Mouse (Mus musculus): ENCODE results near the gene Gm38392. TPM values are rescaled to one million over a fixed set of nuclear protein-coding genes. Genes with fewer than 3 reads are reported as not detected.

The Gm38392 gene
- not detected for total RNA-seq (2023)

DNA sequence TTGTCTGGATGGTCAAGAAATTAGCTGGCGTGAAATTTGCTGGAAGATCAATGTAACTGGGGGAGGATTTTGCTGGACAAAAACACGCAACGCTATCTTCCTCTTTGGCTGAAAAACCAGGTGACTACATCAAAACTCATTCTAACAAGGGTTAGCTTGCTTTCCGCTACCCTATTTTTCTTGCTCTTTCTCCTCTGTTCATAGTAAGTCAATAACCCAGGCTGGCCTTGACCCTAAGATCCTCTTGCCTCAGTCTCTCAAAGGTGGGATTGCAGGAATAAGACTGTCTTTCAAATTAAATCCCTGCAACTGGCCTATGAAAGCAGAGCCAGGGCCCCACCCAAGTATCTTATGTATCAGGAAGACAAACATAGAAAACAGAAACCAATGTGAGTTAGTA, at the start of gene Gm38392:
Gm38392 (minus strand) TSS at position 101 of the 400 bp plus-strand sequence.

GRCm38 (mm10) chr3:88336058-88337013, 49.3 kb upstream of the Gm38392 start, which contains the start of the genes Tmem79 and Smg5:
Gene Tmem79, minus strand, starts transcription at chr3:88336148.
Gene Smg5, plus strand, starts transcription at chr3:88336260.

DNA sequence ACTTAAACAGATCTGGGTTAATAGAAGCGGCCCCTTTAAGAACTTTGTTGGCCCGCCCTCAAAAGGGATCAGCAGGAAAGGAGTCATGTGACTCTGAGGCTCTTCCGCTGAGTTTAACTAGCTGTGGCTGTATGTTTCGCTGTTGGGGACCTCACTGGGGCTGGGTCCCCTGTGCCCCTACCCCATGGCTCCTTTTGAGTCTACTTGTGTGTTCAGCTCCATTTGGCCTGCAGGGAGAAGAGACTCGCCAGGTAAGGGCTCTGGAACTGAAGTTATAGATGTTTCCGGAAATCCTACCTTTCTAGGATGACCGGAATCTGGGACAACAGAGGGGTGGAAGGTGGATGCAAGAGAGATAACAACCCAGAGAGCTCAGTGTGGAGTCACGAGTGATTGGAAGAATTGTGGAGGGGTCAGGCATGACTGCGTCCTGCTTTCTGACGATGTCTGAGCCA, 38.0 kb upstream of the Gm38392 start, which contains the start of gene Glmp:
Glmp (plus strand) TSS at position 73 of the 455 bp plus-strand sequence.

GRCm38 (mm10) chr3:88296561-88297318, 9.7 kb upstream of the Gm38392 start, which contains the start of the genes Tsacc and Cct3:
Gene Tsacc, minus strand, starts transcription at chr3:88296999.
Gene Cct3, plus strand, starts transcription at chr3:88297116.

GRCm38 (mm10) chr3:88254268-88254926, 32.6 kb downstream of the Gm38392 start, which contains the start of gene Rhbg:
Gene Rhbg, minus strand, starts transcription at chr3:88254709.

Other genes with a start within 250 kb of the Gm38392 start
- gene Gpatch4, start 244.1 kb downstream of the Gm38392 start, total RNA-seq (2023): 10 to 100 TPM; 21.9 to 34.1 TPM
- 10 to 100 TPM; 24.1 to 31.7 TPM for gene Naxe, start 228.7 kb downstream of the Gm38392 start, total RNA-seq (2023)
- gene Ttc24, start 208.9 kb downstream of the Gm38392 start, total RNA-seq (2023): not detected
- gene Iqgap3, start 205.2 kb downstream of the Gm38392 start, total RNA-seq (2023): 1 to 10 TPM in 1 of 2 experiments, under 1 TPM in 1; 0.77 to 2.1 TPM
- 100 to 1,000 TPM; 241 to 255 TPM for gene Mef2d, start 144.8 kb downstream of the Gm38392 start, total RNA-seq (2023)
- not detected for gene Rhbg, start 32.5 kb downstream of the Gm38392 start, total RNA-seq (2023)
- gene Tsacc, start 9.8 kb upstream of the Gm38392 start, total RNA-seq (2023): 1 to 10 TPM; 5.4 to 7.0 TPM
- gene Cct3, start 9.9 kb upstream of the Gm38392 start, total RNA-seq (2023): 100 to 1,000 TPM; 193 to 228 TPM
- gene Glmp, start 37.8 kb upstream of the Gm38392 start, total RNA-seq (2023): 100 to 1,000 TPM; 118 to 124 TPM
- gene Tmem79, start 48.9 kb upstream of the Gm38392 start, total RNA-seq (2023): 1 to 10 TPM in 1 of 2 experiments, not detected in 1; 1.4 TPM
- 100 to 1,000 TPM; 129 to 142 TPM for gene Smg5, start 49.0 kb upstream of the Gm38392 start, total RNA-seq (2023)
- gene Paqr6, start 77.4 kb upstream of the Gm38392 start, total RNA-seq (2023): 1 to 10 TPM; 4.3 to 5.6 TPM
- gene Bglap3, start 85.5 kb upstream of the Gm38392 start, total RNA-seq (2023): not detected
- not detected for gene Bglap2, start 91.5 kb upstream of the Gm38392 start, total RNA-seq (2023)
- gene Bglap, start 97.3 kb upstream of the Gm38392 start, total RNA-seq (2023): not detected
- gene Pmf1, start 123.1 kb upstream of the Gm38392 start, total RNA-seq (2023): 10 to 100 TPM; 35.0 to 39.0 TPM
- 10 to 100 TPM; 15.6 to 16.2 TPM for gene Slc25a44, start 137.9 kb upstream of the Gm38392 start, total RNA-seq (2023)
- 100 to 1,000 TPM; 119 to 140 TPM for gene Sema4a, start 174.0 kb upstream of the Gm38392 start, total RNA-seq (2023)
- 1 to 10 TPM; 3.8 to 6.3 TPM for gene Lmna, start 222.7 kb upstream of the Gm38392 start, total RNA-seq (2023)
- gene Mex3a, start 245.2 kb upstream of the Gm38392 start, total RNA-seq (2023): 1 to 10 TPM; 3.1 to 3.2 TPM

All from T-cell, adult 66 days (primary cell).